In genomic region chr9:28247742-28248503, GRCm38 (mm10) we compare ENCODE assay signal across 7 mouse cellular contexts.
DNase-seq lines count a peak whose midpoint lies in the region; ATAC-seq and TF ChIP-seq lines count a peak whose summit lies in the region.

No protein-coding gene starts in this region.

- H3K4me3 ChIP-seq in liver, postnatal 0 days (ENCODE audit: low read depth, low read length), result no peak overlapping the region
- H3K4me3 ChIP-seq in liver, embryonic 11.5 days (ENCODE audit: low read depth, low read length), result no peak overlapping the region
- no peak overlapping the region for H3K4me3 ChIP-seq in forebrain, embryonic 14.5 days (ENCODE audit: low read depth, low read length)
- no peak overlapping the region for H3K4me3 ChIP-seq in midbrain, postnatal 0 days (ENCODE audit: low read depth, low read length)

- no peaks in the 10 kb centered on the region for H3K36me3 ChIP-seq in liver, postnatal 0 days (replicated peaks; ENCODE audit: insufficient read depth, low read length)
- H3K36me3 ChIP-seq in liver, embryonic 11.5 days (ENCODE audit: control insufficient read depth, insufficient read depth, low read length), result no peaks in the 10 kb centered on the region
- H3K36me3 ChIP-seq in forebrain, embryonic 14.5 days (ENCODE audit: control insufficient read depth, insufficient read depth, low read length), result no peaks in the 10 kb centered on the region
- no peaks in the 10 kb centered on the region for H3K36me3 ChIP-seq in midbrain, postnatal 0 days (ENCODE audit: insufficient read depth, low read length)

- no peaks in the 10 kb centered on the region for H3K27me3 ChIP-seq in liver, postnatal 0 days (ENCODE audit: insufficient read depth, low read length)
- H3K27me3 ChIP-seq in liver, embryonic 11.5 days (replicated peaks; ENCODE audit: control insufficient read depth, insufficient read depth, low read length), result no peaks in the 10 kb centered on the region; the same call in 1 of the 2 replicates
- H3K27me3 ChIP-seq in forebrain, embryonic 14.5 days (replicated peaks; ENCODE audit: control insufficient read depth, insufficient read depth, low read length), result no peaks in the 10 kb centered on the region
- no peaks in the 10 kb centered on the region for H3K27me3 ChIP-seq in midbrain, postnatal 0 days (ENCODE audit: insufficient read depth, low read length)

- no peak for TF ChIP-seq EP300 in liver, postnatal 0 days (IDR thresholded peaks at IDR 0.05; ENCODE audit: low read depth)

- no peak overlapping the region for H3K4me2 ChIP-seq in liver, postnatal 0 days (ENCODE audit: low read depth, low read length)
- H3K4me2 ChIP-seq in liver, embryonic 11.5 days, result no peak overlapping the region
- H3K4me2 ChIP-seq in forebrain, embryonic 14.5 days (ENCODE audit: low read length), result no peak overlapping the region
- no peak overlapping the region for H3K4me2 ChIP-seq in midbrain, postnatal 0 days (ENCODE audit: low read depth, low read length, poor library complexity, severe bottlenecking)

- H3K9ac ChIP-seq in liver, postnatal 0 days (replicated peaks), result no peak overlapping the region
- H3K9ac ChIP-seq in liver, embryonic 11.5 days (ENCODE audit: low read depth, low read length), result no peak overlapping the region
- no peak overlapping the region for H3K9ac ChIP-seq in forebrain, embryonic 14.5 days (ENCODE audit: low read length)
- H3K9ac ChIP-seq in midbrain, postnatal 0 days (replicated peaks; ENCODE audit: low read length, poor library complexity, severe bottlenecking), result no peak overlapping the region

- ATAC-seq in liver, postnatal 0 days, result no peak
- ATAC-seq in liver, embryonic 11.5 days (replicated peaks; ENCODE audit: low FRiP score), result no peak
- peak; percentile 80 for ATAC-seq in forebrain, embryonic 14.5 days
- peak; percentile 47; the same call in 1 of the 2 replicates for ATAC-seq in midbrain, postnatal 0 days (ENCODE audit: low FRiP score)

- no peak overlapping the region for H3K27ac ChIP-seq in liver, postnatal 0 days (ENCODE audit: low read depth)
- no peak overlapping the region for H3K27ac ChIP-seq in liver, embryonic 11.5 days (ENCODE audit: low read depth, low read length)
- H3K27ac ChIP-seq in forebrain, embryonic 14.5 days (ENCODE audit: low read depth, low read length), result no peak overlapping the region
- H3K27ac ChIP-seq in midbrain, postnatal 0 days (ENCODE audit: low read depth, low read length), result no peak overlapping the region

- DNase-seq in liver, postnatal 0 days, result no peak
- no peak for DNase-seq in liver, embryonic 11.5 days (ENCODE audit: low spot score)
- peak; percentile 26 for DNase-seq in cerebellum, adult 11-12 months
- DNase-seq in forebrain, embryonic 14.5 days (ENCODE audit: low spot score), result peak; percentile 85
- DNase-seq in midbrain, postnatal 0 days (ENCODE audit: low spot score), result peak; percentile 79
- no peak for DNase-seq in natural killer cell, adult 2 months (ENCODE audit: low spot score in 2 of 2)
- no peak for DNase-seq in spleen, adult 18-20 months

- peak; percentile 59 for TF ChIP-seq CTCF in liver, postnatal 0 days (IDR thresholded peaks at IDR 0.05; ENCODE audit: low read depth)
- TF ChIP-seq CTCF in midbrain, postnatal 0 days (IDR thresholded peaks at IDR 0.05), result peak; percentile 95

- no peaks in the 10 kb centered on the region for H3K9me3 ChIP-seq in liver, postnatal 0 days (ENCODE audit: low read length)
- H3K9me3 ChIP-seq in liver, embryonic 11.5 days (ENCODE audit: control insufficient read depth, low read length), result no peaks in the 10 kb centered on the region
- no peaks in the 10 kb centered on the region for H3K9me3 ChIP-seq in forebrain, embryonic 14.5 days (replicated peaks; ENCODE audit: control insufficient read depth, low read length)
- H3K9me3 ChIP-seq in midbrain, postnatal 0 days (ENCODE audit: low read length), result no peaks in the 10 kb centered on the region

- WGBS in liver, postnatal 0 days (ENCODE audit: insufficient replicate concordance), result 56% methylated on average over 7 of the region's 7 CpGs
- 58% methylated on average over 7 of the region's 7 CpGs for WGBS in liver, embryonic 11.5 days
- WGBS in forebrain, embryonic 14.5 days, result 64% methylated on average over 7 of the region's 7 CpGs
- WGBS in midbrain, postnatal 0 days, result 62% methylated on average over 7 of the region's 7 CpGs

- no peaks in the 10 kb centered on the region for H3K4me1 ChIP-seq in liver, postnatal 0 days (ENCODE audit: insufficient read depth)
- H3K4me1 ChIP-seq in liver, embryonic 11.5 days (replicated peaks; ENCODE audit: control insufficient read depth, insufficient read depth, low read length), result no peaks in the 10 kb centered on the region
- H3K4me1 ChIP-seq in forebrain, embryonic 14.5 days (ENCODE audit: control insufficient read depth, insufficient read depth, low read length), result no peaks in the 10 kb centered on the region
- no peaks in the 10 kb centered on the region for H3K4me1 ChIP-seq in midbrain, postnatal 0 days (ENCODE audit: insufficient read depth, low read length)

Comparison
In these comparisons a context has a peak if more than half of its experiments do, and no peak if none do; other contexts are left out.
1. ATAC-seq: peak in forebrain, embryonic 14.5 days (single experiment) and midbrain, postnatal 0 days (single experiment); none in liver, postnatal 0 days (single experiment) and liver, embryonic 11.5 days (single experiment).
2. DNase-seq: peak in cerebellum, adult 11-12 months (single experiment), forebrain, embryonic 14.5 days (single experiment) and midbrain, postnatal 0 days (single experiment); none in liver, postnatal 0 days (single experiment), liver, embryonic 11.5 days (single experiment), natural killer cell, adult 2 months (0 of 2) and spleen, adult 18-20 months (0 of 2).